Mouse (Mus musculus) mouse embryonic stem cell (cell line): ENCODE data around the gene Mlip.

Experiments
- in situ Hi-C, 2 experiments: fragments of 300-500 bp; cut with MboI; formaldehyde crosslinking; loops; 1 replicate in 1 of 2; 3 replicates in 1 of 2; pipeline ENCODE4 v1.14.3; 2019 to 2020; ENCODE audit warnings: low sequenced_read_pairs in 2 of 2, low pct_unique_long_range_greater_than_20kb in 1 of 2, mixed read lengths in 1 of 2; ENCODE audit not compliant: unreplicated experiment in 1 of 2

Gene Mlip

DNA sequence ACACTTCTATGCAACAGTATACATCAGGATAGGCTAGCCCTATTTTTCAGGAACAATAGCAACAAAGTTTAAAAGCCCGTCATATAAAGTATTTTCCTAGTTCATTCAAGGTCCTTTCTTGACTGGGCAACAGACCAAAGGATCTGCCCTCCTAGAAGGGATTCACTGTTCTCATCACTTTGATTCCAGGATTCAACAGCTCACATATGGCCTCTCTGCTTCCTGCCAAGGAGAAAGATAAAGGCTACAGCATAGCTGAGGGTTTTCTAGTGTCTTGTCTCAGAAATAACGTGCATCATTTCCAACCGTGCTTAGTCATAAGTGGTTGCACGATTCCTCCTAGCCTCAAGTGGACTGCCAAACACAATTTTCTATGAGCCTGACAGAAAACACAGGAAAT is 296.2 kb downstream of the Mlip start:
- in situ Hi-C loops = no loop called here

DNA sequence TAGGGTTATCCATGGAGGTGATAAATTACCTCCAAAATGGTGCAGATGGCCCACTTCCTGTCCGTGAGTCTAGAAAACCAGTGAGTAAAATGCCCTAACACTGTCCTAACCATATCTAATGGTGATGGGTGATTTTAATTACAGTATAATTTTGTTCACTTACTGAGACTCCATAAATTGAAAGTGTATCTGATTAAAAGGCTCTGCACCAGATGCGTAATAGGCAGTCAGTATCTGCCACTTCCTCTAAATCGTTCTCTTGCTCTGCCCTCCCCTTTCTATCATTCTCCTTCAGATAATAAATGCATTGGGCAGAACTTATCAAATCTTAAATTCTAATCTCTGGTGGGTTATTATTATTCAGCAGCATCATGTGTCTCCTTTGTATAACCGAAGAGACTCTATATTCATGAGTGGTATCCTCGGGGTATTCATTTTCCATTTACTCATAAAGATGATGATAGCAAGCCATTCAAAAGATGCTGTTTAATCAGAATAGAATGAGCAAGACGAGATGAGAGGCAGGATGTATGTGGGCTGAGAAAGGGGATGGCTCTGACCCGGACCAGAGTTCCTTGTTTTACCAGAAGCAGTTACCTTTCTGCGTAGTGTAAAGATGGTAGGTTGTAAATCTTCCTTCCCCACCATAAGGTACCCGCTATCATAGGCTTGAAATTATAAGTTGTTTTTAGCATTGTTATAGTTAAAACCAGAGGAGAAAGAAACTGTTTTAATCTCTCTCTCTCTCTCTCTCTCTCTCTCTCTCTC is 298.2 kb downstream of the Mlip start:
- in situ Hi-C loops = no loop called here
